ENCODE assay signal across 26 mouse cellular contexts in genomic region chr14:53802547-53802946, GRCm38 (mm10).
DNase-seq lines count a peak whose midpoint lies in the region; ATAC-seq lines count a peak whose summit lies in the region.
"Had no signal": no experiment of that assay in that cellular context is flagged by ENCODE, and none has a peak within 500 bp of the region (broad histone marks: within the 10 kb centered on the region; RNA-seq: fewer than 3 reads in every experiment).

No protein-coding gene starts in this region.

- peak; percentile 37; the same call in 1 of the 2 replicates for ATAC-seq in monocyte, adult 5-6 weeks (replicated peaks; ENCODE audit: insufficient number of reproducible peaks, low FRiP score, low TSS enrichment, poor library complexity, severe bottlenecking)
- ATAC-seq: forebrain, embryonic 15.5 days; hindbrain, embryonic 16.5 days; intestine, embryonic 16.5 days had no signal

- peak; percentile 74 for DNase-seq in thymus, postnatal 0 days (ENCODE audit: low spot score)
- no peak for DNase-seq in thymus, adult 18-20 months
- DNase-seq in T-cell, adult 2 months (ENCODE audit: low spot score): peak; percentile 25
- DNase-seq in heart, adult 8-10 months (ENCODE audit: low spot score): no peak
- no peak for DNase-seq in gastrocnemius, postnatal 25 days
- no peak for DNase-seq in spleen, postnatal 14 days (ENCODE audit: low spot score in 2 of 2)
- DNase-seq: adrenal gland, adult 8-10 months; B cell, adult 2 months; cerebellum, adult 9-11 months; embryo, embryonic 11 days; gastrocnemius, postnatal 36 days; heart, adult 18-20 months; heart, postnatal 14 days; kidney, adult 8-10 months; kidney, postnatal 4 days; lung, embryonic 14.5 days; lung, postnatal 36 days; midbrain, embryonic 14.5 days; right cerebral cortex, adult 18-20 months; spleen, adult 18-20 months; thymus, adult 2 months; thymus, postnatal 4 days had no signal

Comparison
In these comparisons a context has a peak if more than half of its experiments do, and no peak if none do; other contexts are left out.
1. DNase-seq: peak in thymus, postnatal 0 days (single experiment) and T-cell, adult 2 months (single experiment); none in thymus, adult 18-20 months (0 of 2), heart, adult 8-10 months (single experiment), gastrocnemius, postnatal 25 days (single experiment) and spleen, postnatal 14 days (0 of 2).